Mouse (Mus musculus) hindbrain, embryonic 12.5 days (tissue): Measurements from ENCODE around the gene Phgdh. TPM values are rescaled to one million over a fixed set of nuclear protein-coding genes. Genes with fewer than 3 reads are reported as not detected.

Experiments
- ATAC-seq: fragments of 200-750 bp; cut with Nextera tagmentation; 2 replicates; pipeline ENCODE4 v1.8.0; 2017; ENCODE audit warnings: moderate TSS enrichment; ENCODE audit not compliant: low FRiP score
- H3K27ac ChIP-seq: fragments of 300-500 bp; sonication (generic); 2 replicates; pipeline ENCODE4 v1.5.1; 2016; ENCODE audit warnings: mild to moderate bottlenecking
- H3K27me3 ChIP-seq: fragments of 300-500 bp; sonication (generic); 2 replicates; pipeline ENCODE4 v1.6.1; 2016; ENCODE audit warnings: mild to moderate bottlenecking
- H3K36me3 ChIP-seq: fragments of 300-500 bp; sonication (generic); 2 replicates; pipeline ENCODE4 v1.6.1; 2016; ENCODE audit warnings: mild to moderate bottlenecking
- H3K4me1 ChIP-seq: fragments of 300-500 bp; sonication (generic); 2 replicates; pipeline ENCODE4 v1.6.1; 2016
- H3K4me2 ChIP-seq: fragments of 300-500 bp; sonication (generic); replicated peaks from 2 replicates; pipeline ENCODE4 v1.6.1; 2016; ENCODE audit warnings: mild to moderate bottlenecking
- H3K4me3 ChIP-seq: fragments of 300-500 bp; sonication (generic); 2 replicates; pipeline ENCODE4 v1.5.1; 2016; ENCODE audit warnings: mild to moderate bottlenecking
- H3K9ac ChIP-seq: fragments of 300-500 bp; sonication (generic); 2 replicates; pipeline ENCODE4 v1.6.1; 2016; ENCODE audit warnings: mild to moderate bottlenecking, moderate library complexity
- H3K9me3 ChIP-seq: fragments of 300-500 bp; sonication (generic); replicated peaks from 2 replicates; pipeline ENCODE4 v1.6.1; 2016; ENCODE audit warnings: mild to moderate bottlenecking
- WGBS: fragments of 180-500 bp; shearing (Covaris S2); methylation state at CpG from one replicate; pipeline ENCODE4 v1.1.7; 2016; 5-methylcytosine and 5-hydroxymethylcytosine counted together
- polyA plus RNA-seq: library from polyadenylated mRNA; unstranded; fragments of >200 nt; fragmentation: Nextera tagmentation; extraction: Ambion mirVana; gene quantifications from 2 replicates; pipeline ENCODE4 v1.2.1, GENCODE M21; 2016

Gene Phgdh
- polyA plus RNA-seq, 1 experiment from 2014 or later: 240 TPM

DNA sequence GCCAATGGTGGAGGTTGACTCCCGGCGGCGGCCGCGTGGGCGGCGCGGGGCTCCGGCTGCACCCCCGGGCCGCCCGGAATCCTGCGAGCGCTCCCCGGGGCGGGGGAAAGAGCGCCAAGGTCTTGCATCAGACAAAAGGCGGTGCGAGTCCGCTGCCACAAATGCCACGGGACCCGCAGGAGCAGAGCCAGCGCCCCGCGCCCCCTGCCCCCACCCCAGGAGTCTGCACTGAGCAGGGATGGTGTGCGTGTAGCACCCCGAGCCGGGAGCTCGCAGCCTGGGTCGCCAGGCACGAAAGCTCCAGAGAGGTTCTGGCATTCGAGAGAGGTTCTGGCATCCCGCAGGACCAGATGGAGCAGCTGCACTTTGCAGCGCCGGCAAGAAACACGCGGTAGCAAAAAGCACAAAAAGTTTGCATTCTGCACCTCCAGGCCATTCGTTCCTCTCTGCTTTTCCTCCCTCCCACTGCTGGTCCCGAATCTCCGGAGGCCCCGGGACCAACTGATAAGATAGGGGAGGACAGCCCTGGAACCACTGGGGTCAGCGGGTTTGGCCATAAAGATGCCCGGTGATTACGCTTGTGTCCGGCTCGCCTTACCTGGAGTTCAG is 589 bp downstream of the Phgdh start:
- H3K27me3 ChIP-seq: no peaks in the 10 kb centered on the region; the same call in 1 of the 2 replicates
- WGBS: under 1% methylated on average over 44 of the region's 46 CpGs
- peak overlapping the region; percentile 99 for H3K4me2 ChIP-seq
- peak overlapping the region; percentile 69 for H3K4me3 ChIP-seq
- peak overlapping the region; percentile 75 for H3K27ac ChIP-seq
- ATAC-seq: peak; percentile 59
- H3K9me3 ChIP-seq: no peaks in the 10 kb centered on the region
- H3K36me3 ChIP-seq: no peaks in the 10 kb centered on the region
- peak overlapping the region; percentile 80 for H3K9ac ChIP-seq
- peaks cover 37% of the 10 kb centered on the region for H3K4me1 ChIP-seq

DNA sequence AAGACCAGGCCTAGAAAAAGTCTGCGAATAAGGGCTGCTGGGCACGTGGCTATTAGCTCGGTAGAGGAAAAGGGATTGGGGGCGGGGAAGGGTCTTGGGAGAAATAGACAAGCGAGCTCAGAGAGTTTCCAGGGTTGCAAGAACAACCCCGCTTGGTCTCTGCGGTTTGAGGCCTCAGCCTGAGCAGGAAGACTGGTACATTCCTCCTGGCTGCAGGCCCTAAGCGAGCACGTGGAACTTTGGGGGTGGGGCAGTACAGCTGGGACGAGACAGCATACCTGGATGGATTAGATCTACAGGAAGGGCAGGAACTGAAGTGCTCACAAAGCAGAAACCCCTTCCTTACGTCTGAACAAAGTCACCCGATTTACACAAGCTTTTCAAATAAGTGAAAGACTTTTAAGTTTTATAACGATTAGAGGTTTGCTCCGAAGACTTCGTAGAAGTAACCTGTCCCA is 1.2 kb downstream of the Phgdh start:
- peaks cover 5% of the 10 kb centered on the region; the same call in 1 of the 2 replicates for H3K36me3 ChIP-seq
- H3K9ac ChIP-seq: peak overlapping the region; percentile 80
- H3K4me3 ChIP-seq: peak overlapping the region; percentile 69
- H3K4me2 ChIP-seq: peak overlapping the region; percentile 99
- H3K4me1 ChIP-seq: peaks cover 37% of the 10 kb centered on the region
- 4% methylated on average over 15 of the region's 15 CpGs for whole genome bisulfite sequencing
- H3K27me3 ChIP-seq: no peaks in the 10 kb centered on the region; the same call in 1 of the 2 replicates
- no peaks in the 10 kb centered on the region for H3K9me3 ChIP-seq
- H3K27ac ChIP-seq: peak overlapping the region; percentile 75; the same call in 1 of the 2 replicates
- 0 out of 2 replicates have a peak, but pooled peaks have one; percentile 30 for ATAC-seq

DNA sequence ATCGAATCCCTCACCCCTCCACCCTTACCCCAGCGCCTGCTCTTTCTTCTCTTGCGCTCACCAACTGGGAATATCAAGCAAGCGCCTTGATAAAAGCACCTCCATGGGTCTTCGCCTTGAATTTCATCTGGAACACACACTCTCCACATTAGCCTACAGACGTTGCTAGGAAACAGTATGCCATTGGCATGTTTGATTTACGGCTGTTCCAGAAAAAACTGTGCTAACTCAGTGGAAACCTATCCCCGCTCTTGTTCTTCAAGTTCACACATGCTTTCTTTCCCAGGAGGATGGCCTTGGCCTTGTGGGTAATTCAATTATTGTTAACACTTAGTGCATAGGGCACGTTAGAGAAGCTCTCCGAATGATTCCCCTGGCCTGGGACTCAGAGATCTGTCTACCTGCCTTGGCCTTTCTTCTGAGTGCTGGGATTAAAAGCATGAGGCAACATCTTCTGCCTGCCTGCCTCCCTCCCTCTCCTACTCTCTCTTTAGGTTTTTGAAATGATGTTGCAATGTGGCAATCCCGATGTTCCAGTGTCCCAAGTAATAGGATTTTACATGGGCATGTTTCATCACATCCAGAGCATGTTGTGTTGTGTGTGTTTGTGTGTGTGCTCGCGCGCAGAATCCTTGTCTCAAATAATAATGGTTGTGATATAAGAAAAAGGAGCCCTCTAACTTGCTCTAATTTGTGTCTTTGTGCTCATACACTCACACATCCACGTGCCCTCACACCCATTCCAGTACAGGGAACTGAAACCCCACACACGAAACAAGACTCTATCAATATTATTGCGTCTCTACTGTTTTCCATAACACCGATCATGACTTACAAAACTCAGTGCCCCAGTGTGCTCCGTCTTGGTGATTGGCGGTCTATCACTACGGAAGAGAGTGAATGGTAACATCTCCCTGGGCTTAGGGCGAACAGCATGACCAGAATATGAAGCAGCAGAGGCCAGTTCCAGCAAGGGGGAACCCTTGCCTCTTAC is 2.8 kb downstream of the Phgdh start:
- 64% methylated on average over 22 of the region's 22 CpGs for WGBS
- H3K36me3 ChIP-seq: peaks cover 15% of the 10 kb centered on the region; the same call in 1 of the 2 replicates
- H3K4me3 ChIP-seq: 0 out of 2 replicates have a peak overlapping the region, but pooled peaks have one; percentile 69
- no peaks in the 10 kb centered on the region for H3K9me3 ChIP-seq
- peaks cover 37% of the 10 kb centered on the region for H3K4me1 ChIP-seq
- no peak for ATAC-seq
- no peak overlapping the region for H3K9ac ChIP-seq
- H3K27ac ChIP-seq: no peak overlapping the region
- H3K4me2 ChIP-seq: peak overlapping the region; percentile 99
- H3K27me3 ChIP-seq: no peaks in the 10 kb centered on the region; the same call in 1 of the 2 replicates

DNA sequence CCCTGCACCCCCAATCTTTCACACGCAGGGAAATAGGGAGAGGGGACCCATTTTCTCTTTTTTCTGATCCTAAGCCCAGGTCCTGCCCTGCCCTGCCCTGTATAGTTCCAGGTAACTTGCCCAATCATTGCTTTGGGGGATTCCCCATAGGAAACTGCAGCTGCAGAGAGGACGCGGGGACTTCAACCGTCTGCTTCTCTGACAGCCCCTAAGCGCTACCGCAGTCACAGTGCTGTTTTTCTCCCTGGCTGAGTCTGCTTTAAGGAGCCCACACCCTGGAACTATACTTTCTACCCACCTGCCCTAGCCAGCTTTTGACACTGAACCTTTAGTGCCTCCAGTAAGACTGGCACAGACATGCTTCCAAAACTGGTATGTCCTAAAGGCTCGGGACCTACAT is 3.9 kb downstream of the Phgdh start:
- H3K4me3 ChIP-seq: no peak overlapping the region
- no peak for ATAC-seq
- peaks cover 24% of the 10 kb centered on the region for H3K36me3 ChIP-seq
- H3K4me2 ChIP-seq: peak overlapping the region; percentile 25; the same call in 1 of the 2 replicates
- H3K9me3 ChIP-seq: no peaks in the 10 kb centered on the region
- no peaks in the 10 kb centered on the region; the same call in 1 of the 2 replicates for H3K27me3 ChIP-seq
- 82% methylated on average over 7 of the region's 7 CpGs for WGBS
- peaks cover 37% of the 10 kb centered on the region for H3K4me1 ChIP-seq
- no peak overlapping the region for H3K9ac ChIP-seq
- H3K27ac ChIP-seq: no peak overlapping the region

DNA sequence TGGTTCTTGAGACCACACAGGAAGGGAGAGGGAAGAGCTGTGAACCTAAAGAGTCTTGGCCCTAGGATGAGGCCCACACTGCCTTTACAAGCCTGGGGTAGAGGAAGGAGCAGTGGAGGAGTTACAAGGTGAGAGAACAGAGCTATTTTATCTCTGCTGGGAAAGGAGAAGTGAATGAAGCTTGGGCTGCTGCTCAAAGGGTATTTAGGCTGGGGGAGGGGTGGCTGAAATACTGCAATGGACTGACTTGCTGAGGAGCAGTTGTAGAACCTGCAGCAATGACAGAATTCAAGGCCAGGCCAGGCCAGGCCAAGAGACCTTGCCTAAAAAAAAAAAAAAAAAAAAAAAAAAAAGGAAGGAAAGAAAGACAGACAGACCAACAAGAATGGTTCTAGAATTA is 4.5 kb downstream of the Phgdh start:
- no peak overlapping the region for H3K27ac ChIP-seq
- peaks cover 37% of the 10 kb centered on the region for H3K4me1 ChIP-seq
- H3K27me3 ChIP-seq: no peaks in the 10 kb centered on the region; the same call in 1 of the 2 replicates
- ATAC-seq: no peak
- no peaks in the 10 kb centered on the region for H3K9me3 ChIP-seq
- H3K4me3 ChIP-seq: no peak overlapping the region
- no peak overlapping the region for H3K9ac ChIP-seq
- peak overlapping the region; percentile 25; the same call in 1 of the 2 replicates for H3K4me2 ChIP-seq
- peaks cover 24% of the 10 kb centered on the region for H3K36me3 ChIP-seq

GRCm38 (mm10) chr3:98334010-98334409 is 5.8 kb downstream of the Phgdh start:
- Histone ChIP-seq H3K27me3 (no peaks in the 10 kb centered on the region; the same call in 1 of the 2 replicates), H3K4me1 (peaks cover 36% of the 10 kb centered on the region), H3K4me3 (no peak overlapping the region), H3K36me3 (peaks cover 34% of the 10 kb centered on the region), H3K9me3 (no peaks in the 10 kb centered on the region), H3K4me2 (no peak overlapping the region), H3K27ac (no peak overlapping the region), H3K9ac (no peak overlapping the region)
- ATAC-seq: no peak
- 85% methylated on average over 2 of the region's 2 CpGs for WGBS

GRCm38 (mm10) chr3:98324235-98324634 is 15.6 kb downstream of the Phgdh start:
- Histone ChIP-seq H3K27me3 (no peaks in the 10 kb centered on the region), H3K9me3 (no peaks in the 10 kb centered on the region), H3K36me3 (peaks cover 57% of the 10 kb centered on the region), H3K4me1 (peaks cover 23% of the 10 kb centered on the region), H3K9ac (no peak overlapping the region), H3K4me3 (no peak overlapping the region), H3K27ac (peak overlapping the region; percentile 49), H3K4me2 (no peak overlapping the region)
- ATAC-seq: peak; percentile 21; the same call in 1 of the 2 replicates
- WGBS: 47% methylated on average over 9 of the region's 9 CpGs

GRCm38 (mm10) chr3:98322209-98322608 is 17.6 kb downstream of the Phgdh start:
- Histone ChIP-seq H3K4me1 (peaks cover 40% of the 10 kb centered on the region), H3K27ac (no peak overlapping the region), H3K9ac (no peak overlapping the region), H3K9me3 (no peaks in the 10 kb centered on the region), H3K27me3 (no peaks in the 10 kb centered on the region), H3K4me2 (no peak overlapping the region), H3K4me3 (no peak overlapping the region), H3K36me3 (peaks cover 39% of the 10 kb centered on the region)
- WGBS: 94% methylated on average over 5 of the region's 5 CpGs
- no peak for ATAC-seq

GRCm38 (mm10) chr3:98319190-98319589 is 20.6 kb downstream of the Phgdh start:
- peaks cover 22% of the 10 kb centered on the region for H3K36me3 ChIP-seq
- no peaks in the 10 kb centered on the region for H3K27me3 ChIP-seq
- no peak overlapping the region for H3K4me3 ChIP-seq
- peak; percentile 89 for ATAC-seq
- WGBS: 10% methylated on average over 2 of the region's 2 CpGs
- no peak overlapping the region for H3K9ac ChIP-seq
- H3K27ac ChIP-seq: peak overlapping the region; percentile 88
- H3K4me2 ChIP-seq: no peak overlapping the region
- peaks cover 36% of the 10 kb centered on the region for H3K4me1 ChIP-seq
- H3K9me3 ChIP-seq: no peaks in the 10 kb centered on the region

- no peak for ATAC-seq
- no peaks in the 10 kb centered on the region for H3K27me3 ChIP-seq
- 60% methylated on average over 3 of the region's 3 CpGs for WGBS
- no peaks in the 10 kb centered on the region for H3K9me3 ChIP-seq
- no peak overlapping the region for H3K4me3 ChIP-seq
- peaks cover 33% of the 10 kb centered on the region for H3K4me1 ChIP-seq
- peaks cover 20% of the 10 kb centered on the region for H3K36me3 ChIP-seq
- H3K27ac ChIP-seq: peak overlapping the region; percentile 45
- H3K9ac ChIP-seq: no peak overlapping the region
- H3K4me2 ChIP-seq: no peak overlapping the region
Observed at GRCm38 (mm10) chr3:98317143-98317542, 22.6 kb downstream of the Phgdh start.

DNA sequence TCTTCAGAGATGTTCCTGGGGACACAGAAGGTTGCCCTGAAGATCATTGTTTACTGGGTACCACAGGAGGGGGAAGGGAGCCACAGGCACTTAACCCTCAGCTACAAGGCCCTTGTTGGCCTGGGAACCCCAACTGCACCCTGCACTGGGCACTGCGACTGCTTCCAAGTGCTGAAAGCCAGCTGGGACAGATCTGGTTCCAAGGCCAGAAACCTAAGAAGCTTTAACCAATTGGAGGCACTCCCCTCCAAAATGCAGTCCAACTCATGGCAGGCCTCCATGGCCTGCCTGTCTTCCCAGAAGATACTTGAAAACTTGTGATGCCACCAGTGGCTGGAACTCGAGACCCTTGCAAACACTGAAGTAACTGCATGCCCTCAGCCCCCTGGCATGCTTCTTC is 24.6 kb downstream of the Phgdh start:
- no peak overlapping the region for H3K4me3 ChIP-seq
- H3K27ac ChIP-seq: no peak overlapping the region
- whole genome bisulfite sequencing: 77% methylated on average over 2 of the region's 2 CpGs
- no peaks in the 10 kb centered on the region for H3K9me3 ChIP-seq
- H3K4me2 ChIP-seq: no peak overlapping the region
- H3K4me1 ChIP-seq: peaks cover 29% of the 10 kb centered on the region
- H3K27me3 ChIP-seq: no peaks in the 10 kb centered on the region
- H3K9ac ChIP-seq: no peak overlapping the region
- peaks cover 7% of the 10 kb centered on the region for H3K36me3 ChIP-seq
- ATAC-seq: no peak
